Mouse (Mus musculus) neural tube, embryonic 15.5 days (tissue): ENCODE measurements around the gene Sae1. TPM values are rescaled to one million over a fixed set of nuclear protein-coding genes. Genes with fewer than 3 reads are reported as not detected.
"Not testable (repeated sequence)": the region's sequence is repeated elsewhere in the genome, so short reads cannot be mapped to it uniquely, and the experiment has no call there.

Experiments
- ATAC-seq: fragments of 200-750 bp; cut with Nextera tagmentation; 2 replicates; pipeline ENCODE4 v1.8.0; 2017; ENCODE audit warnings: mild to moderate bottlenecking, moderate TSS enrichment, moderate library complexity; ENCODE audit not compliant: low FRiP score
- H3K27ac ChIP-seq: fragments of 300-500 bp; sonication (generic); replicated peaks from 2 replicates; pipeline ENCODE4 v1.5.1; 2015; ENCODE audit warnings: mild to moderate bottlenecking, inconsistent platforms
- H3K27me3 ChIP-seq: fragments of 300-500 bp; sonication (generic); replicated peaks from 2 replicates; pipeline ENCODE4 v1.6.1; 2015; ENCODE audit warnings: inconsistent platforms
- H3K36me3 ChIP-seq: fragments of 300-500 bp; sonication (generic); 2 replicates; pipeline ENCODE4 v1.6.1; 2015; ENCODE audit warnings: inconsistent platforms
- H3K4me1 ChIP-seq: fragments of 300-500 bp; sonication (generic); 2 replicates; pipeline ENCODE4 v1.6.1; 2015; ENCODE audit warnings: inconsistent platforms
- H3K4me2 ChIP-seq: fragments of 300-500 bp; sonication (generic); 2 replicates; pipeline ENCODE4 v1.6.1; 2015; ENCODE audit warnings: inconsistent platforms, mild to moderate bottlenecking, moderate library complexity
- H3K4me3 ChIP-seq: fragments of 300-500 bp; sonication (generic); replicated peaks from 2 replicates; pipeline ENCODE4 v1.5.1; 2015; ENCODE audit warnings: mild to moderate bottlenecking, inconsistent platforms
- H3K9ac ChIP-seq: fragments of 300-500 bp; sonication (generic); replicated peaks from 2 replicates; pipeline ENCODE4 v1.6.1; 2015; ENCODE audit warnings: mild to moderate bottlenecking, inconsistent platforms
- H3K9me3 ChIP-seq: fragments of 300-500 bp; sonication (generic); replicated peaks from 2 replicates; pipeline ENCODE4 v1.6.1; 2016; ENCODE audit warnings: inconsistent platforms
- WGBS: fragments of 180-500 bp; shearing (Covaris S2); methylation state at CpG from one replicate; pipeline ENCODE4 v1.1.7; 2015; ENCODE audit warnings: mixed read lengths; 5-methylcytosine and 5-hydroxymethylcytosine counted together
- polyA plus RNA-seq: library from polyadenylated mRNA; unstranded; fragments of >200 nt; fragmentation: Nextera tagmentation; extraction: Ambion mirVana; gene quantifications from 2 replicates; pipeline ENCODE4 v1.2.1, GENCODE M21; 2015

Gene Sae1
- polyA plus RNA-seq, 1 experiment from 2014 or later = 239 TPM

GRCm38 (mm10) chr7:16400689-16401611 lies 13.3 kb upstream of the Sae1 start, which contains the start of gene Zc3h4:
Gene Zc3h4 (plus strand): TSS chr7:16400910.
- Histone ChIP-seq H3K9ac (peak within 1 kb of the TSS; percentile 100), H3K27ac (peak within 1 kb of the TSS; percentile 100), H3K36me3 (no peaks in the 10 kb centered on the region), H3K4me1 (peaks cover 38% of the 10 kb centered on the region), H3K4me2 (peak within 1 kb of the TSS; percentile 71), H3K27me3 (no peaks in the 10 kb centered on the region), H3K4me3 (peak within 1 kb of the TSS; percentile 84), H3K9me3 (no peaks in the 10 kb centered on the region)
- 1% methylated on average over 51 of the region's 85 CpGs for WGBS
- peak; percentile 38 for ATAC-seq

- peak; percentile 93 for ATAC-seq
- Histone ChIP-seq H3K4me2 (peak overlapping the region; percentile 71), H3K27me3 (no peaks in the 10 kb centered on the region), H3K4me1 (peaks cover 29% of the 10 kb centered on the region), H3K36me3 (no peaks in the 10 kb centered on the region), H3K4me3 (peak overlapping the region; percentile 84), H3K9me3 (no peaks in the 10 kb centered on the region), H3K27ac (peak overlapping the region; percentile 100), H3K9ac (peak overlapping the region; percentile 100)
- WGBS = under 1% methylated on average over 75 of the region's 77 CpGs
Observed at GRCm38 (mm10) chr7:16399820-16400688, 12.4 kb upstream of the Sae1 start.

GRCm38 (mm10) chr7:16399098-16399819 lies 11.7 kb upstream of the Sae1 start:
- Histone ChIP-seq H3K4me2 (peak overlapping the region; percentile 71), H3K9ac (peak overlapping the region; percentile 66), H3K9me3 (no peaks in the 10 kb centered on the region), H3K27ac (peak overlapping the region; percentile 100), H3K4me3 (peak overlapping the region; percentile 84), H3K36me3 (no peaks in the 10 kb centered on the region), H3K27me3 (no peaks in the 10 kb centered on the region), H3K4me1 (peaks cover 21% of the 10 kb centered on the region)
- ATAC-seq = peak; percentile 83
- under 1% methylated on average over 31 of the region's 31 CpGs for WGBS

GRCm38 (mm10) chr7:16398387-16399050 lies 10.9 kb upstream of the Sae1 start:
- Histone ChIP-seq H3K9me3 (no peaks in the 10 kb centered on the region), H3K9ac (peak overlapping the region; percentile 66), H3K4me3 (peak overlapping the region; percentile 84), H3K4me2 (peak overlapping the region; percentile 71), H3K27me3 (no peaks in the 10 kb centered on the region), H3K4me1 (peaks cover 16% of the 10 kb centered on the region), H3K27ac (peak overlapping the region; percentile 100), H3K36me3 (no peaks in the 10 kb centered on the region)
- no peak for ATAC-seq
- 37% methylated on average over 3 of the region's 3 CpGs for WGBS

GRCm38 (mm10) chr7:16397465-16397864 lies 9.9 kb upstream of the Sae1 start:
- H3K36me3 ChIP-seq = no peaks in the 10 kb centered on the region
- no peak overlapping the region for H3K4me2 ChIP-seq
- H3K4me3 ChIP-seq = no peak overlapping the region
- WGBS = 87% methylated on average over 4 of the region's 4 CpGs
- no peak overlapping the region for H3K27ac ChIP-seq
- H3K4me1 ChIP-seq = peaks cover 12% of the 10 kb centered on the region
- ATAC-seq = no peak
- H3K9me3 ChIP-seq = no peaks in the 10 kb centered on the region
- no peak overlapping the region for H3K9ac ChIP-seq
- no peaks in the 10 kb centered on the region for H3K27me3 ChIP-seq

- ATAC-seq = no peak
- no peak overlapping the region for H3K27ac ChIP-seq
- peaks cover 12% of the 10 kb centered on the region for H3K4me1 ChIP-seq
- no peaks in the 10 kb centered on the region for H3K36me3 ChIP-seq
- H3K9me3 ChIP-seq = no peaks in the 10 kb centered on the region
- H3K9ac ChIP-seq = no peak overlapping the region
- 0% methylated on average over 2 of the region's 2 CpGs for WGBS
- no peak overlapping the region for H3K4me3 ChIP-seq
- H3K27me3 ChIP-seq = no peaks in the 10 kb centered on the region
- no peak overlapping the region for H3K4me2 ChIP-seq
Observed at GRCm38 (mm10) chr7:16395944-16396343, 8.3 kb upstream of the Sae1 start.

DNA sequence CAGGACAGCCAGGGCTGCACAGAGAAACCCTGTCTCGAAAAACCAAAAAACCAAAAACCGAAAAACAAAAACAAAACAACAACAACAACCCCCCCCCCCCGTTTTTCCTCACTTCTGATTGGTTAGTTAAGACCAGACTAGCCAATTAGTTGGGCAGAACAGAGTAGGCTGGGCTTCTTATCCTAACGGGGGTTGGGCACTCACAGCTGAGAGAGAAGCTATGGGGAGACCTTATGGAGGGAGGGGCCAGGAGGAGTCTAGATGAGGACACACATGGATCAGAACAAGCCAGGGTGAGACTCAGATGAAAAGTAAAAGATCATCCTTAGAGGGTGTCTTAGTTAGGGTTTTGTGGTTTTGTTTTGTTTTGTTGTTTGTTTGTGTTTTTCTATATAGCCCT lies 5.3 kb upstream of the Sae1 start:
- no peaks in the 10 kb centered on the region for H3K9me3 ChIP-seq
- no peak overlapping the region for H3K9ac ChIP-seq
- H3K4me2 ChIP-seq = no peak overlapping the region
- no peak overlapping the region for H3K4me3 ChIP-seq
- H3K27ac ChIP-seq = no peak overlapping the region
- H3K36me3 ChIP-seq = no peaks in the 10 kb centered on the region
- no peaks in the 10 kb centered on the region for H3K27me3 ChIP-seq
- ATAC-seq = no peak
- H3K4me1 ChIP-seq = peaks cover 8% of the 10 kb centered on the region
- 52% methylated on average over 4 of the region's 4 CpGs for WGBS

GRCm38 (mm10) chr7:16389942-16390341 lies 2.3 kb upstream of the Sae1 start:
- ATAC-seq, H3K36me3 ChIP-seq, H3K27ac ChIP-seq, H3K9me3 ChIP-seq, H3K9ac ChIP-seq, H3K4me2 ChIP-seq, H3K27me3 ChIP-seq, H3K4me3 ChIP-seq: not testable (repeated sequence)
- H3K4me1 ChIP-seq = peaks cover 28% of the 10 kb centered on the region
- 86% methylated on average over 2 of the region's 2 CpGs for WGBS

- Histone ChIP-seq H3K27ac (no peak overlapping the region), H3K27me3 (no peaks in the 10 kb centered on the region), H3K4me1 (no peaks in the 10 kb centered on the region), H3K36me3 (peaks cover 54% of the 10 kb centered on the region), H3K4me3 (no peak overlapping the region), H3K4me2 (no peak overlapping the region), H3K9ac (no peak overlapping the region), H3K9me3 (no peaks in the 10 kb centered on the region)
- ATAC-seq = no peak
- 100% methylated on average over 1 of the region's 1 CpGs for WGBS
Observed at GRCm38 (mm10) chr7:16376505-16376904, 11.1 kb downstream of the Sae1 start.

GRCm38 (mm10) chr7:16374989-16375388 lies 12.6 kb downstream of the Sae1 start:
- no peak overlapping the region for H3K4me3 ChIP-seq
- peaks cover 57% of the 10 kb centered on the region for H3K36me3 ChIP-seq
- H3K9me3 ChIP-seq = no peaks in the 10 kb centered on the region
- H3K27ac ChIP-seq = no peak overlapping the region
- no peak for ATAC-seq
- H3K4me2 ChIP-seq = no peak overlapping the region
- H3K4me1 ChIP-seq = no peaks in the 10 kb centered on the region
- WGBS = 93% methylated on average over 5 of the region's 5 CpGs
- no peak overlapping the region for H3K9ac ChIP-seq
- no peaks in the 10 kb centered on the region for H3K27me3 ChIP-seq

- Histone ChIP-seq H3K4me3 (no peak overlapping the region), H3K4me1 (no peaks in the 10 kb centered on the region), H3K27ac (no peak overlapping the region), H3K36me3 (peaks cover 61% of the 10 kb centered on the region), H3K9ac (no peak overlapping the region), H3K27me3 (no peaks in the 10 kb centered on the region), H3K9me3 (no peaks in the 10 kb centered on the region), H3K4me2 (no peak overlapping the region)
- 26% methylated on average over 2 of the region's 2 CpGs for WGBS
- no peak for ATAC-seq
Observed at GRCm38 (mm10) chr7:16373719-16374118, 13.9 kb downstream of the Sae1 start.
